21 mouse cellular contexts compared by ENCODE assay signal in the genomic region with DNA sequence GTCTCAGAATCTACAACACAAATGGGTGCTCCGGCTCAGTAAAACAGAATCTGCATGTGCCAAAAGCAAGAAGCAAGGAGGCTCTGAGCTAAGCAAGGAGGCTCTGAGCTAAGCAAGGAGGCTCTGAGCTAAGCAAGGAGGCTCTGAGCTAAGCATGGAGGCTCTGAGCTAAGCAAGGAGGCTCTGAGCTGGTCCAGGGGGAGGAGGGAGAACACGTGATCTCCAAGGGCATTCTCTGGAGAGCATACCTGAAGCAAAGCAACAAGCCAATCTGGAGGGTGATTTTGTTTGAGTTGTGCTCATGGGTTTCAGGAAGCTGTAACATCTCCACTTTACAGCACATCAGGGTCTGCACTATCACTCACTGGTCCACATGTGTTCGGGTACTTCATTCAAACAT. TPM values are rescaled to one million over a fixed set of nuclear protein-coding genes. Genes with fewer than 3 reads are reported as not detected.
A peak's percentile ranks its signal among the peaks of the same experiment; 100 is the strongest.
DNase-seq lines count a peak whose midpoint lies in the region; ATAC-seq and TF ChIP-seq lines count a peak whose summit lies in the region.
"Had no signal": no experiment of that assay in that cellular context is flagged by ENCODE, and none has a peak within 500 bp of the region (broad histone marks: within the 10 kb centered on the region; RNA-seq: fewer than 3 reads in every experiment).

No protein-coding gene starts in this region.

- ATAC-seq in intestine, postnatal 0 days, result no peak
- ATAC-seq: forebrain, embryonic 14.5 days had no signal

- no peak for TF ChIP-seq POLR2A in ES-Bruce4 (IDR thresholded peaks at IDR 0.05; ENCODE audit: insufficient read depth, low read length)

- H3K27ac ChIP-seq in ES-Bruce4 (ENCODE audit: insufficient read depth, low read length) (peak overlapping the region; percentile 59; the same call in 1 of the 2 replicates), ES-E14 (ENCODE audit: insufficient read depth, low read depth, low read length, poor library complexity, severe bottlenecking) (peak overlapping the region; percentile 21; the same call in 1 of the 2 replicates)
- H3K27ac ChIP-seq in intestine, postnatal 0 days (ENCODE audit: low read depth, low read length), result peak overlapping the region; percentile 85
- H3K27ac ChIP-seq: gastrocnemius, adult 2 months; hindbrain, embryonic 12.5 days; layer of hippocampus, adult 2 months; limb, embryonic 12.5 days; liver, embryonic 13.5 days; midbrain, embryonic 12.5 days; neural tube, embryonic 15.5 days had no signal

- WGBS in intestine, postnatal 0 days, result 49% methylated on average over 3 of the region's 3 CpGs

- TF ChIP-seq CTCF in ES-Bruce4 (IDR thresholded peaks at IDR 0.05; ENCODE audit: low read depth, low read length), result no peak
- no peak for TF ChIP-seq CTCF in intestine, postnatal 0 days (IDR thresholded peaks at IDR 0.05; ENCODE audit: low read depth)

- H3K9ac ChIP-seq in ES-Bruce4 (ENCODE audit: low read depth, poor library complexity, severe bottlenecking), result no peak overlapping the region
- no peak overlapping the region for H3K9ac ChIP-seq in ES-E14 (ENCODE audit: insufficient read depth, low read depth, low read length, poor library complexity, severe bottlenecking)
- no peak overlapping the region for H3K9ac ChIP-seq in intestine, postnatal 0 days (ENCODE audit: low read depth, low read length)
- H3K9ac ChIP-seq: hindbrain, embryonic 12.5 days; limb, embryonic 12.5 days; liver, embryonic 13.5 days; midbrain, embryonic 12.5 days; neural tube, embryonic 15.5 days had no signal

- H3K9me3 ChIP-seq in ES-Bruce4 (replicated peaks; ENCODE audit: control insufficient read depth, insufficient read depth, low read length, poor library complexity, severe bottlenecking), result no peaks in the 10 kb centered on the region
- no peaks in the 10 kb centered on the region for H3K9me3 ChIP-seq in ES-E14 (ENCODE audit: control insufficient read depth, insufficient read depth, low read depth, low read length)
- H3K9me3 ChIP-seq in intestine, postnatal 0 days (ENCODE audit: control insufficient read depth), result no peaks in the 10 kb centered on the region
- H3K9me3 ChIP-seq: hindbrain, embryonic 12.5 days; limb, embryonic 12.5 days; liver, embryonic 13.5 days; midbrain, embryonic 12.5 days; neural tube, embryonic 15.5 days had no signal

- in situ Hi-C loops in ES-E14 (cut with MboI; ENCODE audit: low sequenced_read_pairs in 2 of 2, unreplicated experiment in 2 of 2), result no loop called here

- H3K4me1 ChIP-seq in ES-Bruce4 (ENCODE audit: control insufficient read depth, insufficient read depth, low read length), result peaks cover 4% of the 10 kb centered on the region
- peaks cover 8 to 25% of the 10 kb centered on the region in 2 experiments for H3K4me1 ChIP-seq in ES-E14 (ENCODE audit: control insufficient read depth in 2 of 2, insufficient read depth in 2 of 2, low read length in 2 of 2, poor library complexity in 1 of 2)
- peaks cover 5% of the 10 kb centered on the region for H3K4me1 ChIP-seq in intestine, postnatal 0 days (replicated peaks; ENCODE audit: control insufficient read depth, insufficient read depth, low read length)
- H3K4me1 ChIP-seq: liver, embryonic 13.5 days; midbrain, embryonic 12.5 days had no signal

- H3K4me2 ChIP-seq in intestine, postnatal 0 days (replicated peaks; ENCODE audit: low read depth), result no peak overlapping the region; the same call in 1 of the 2 replicates
- H3K4me2 ChIP-seq: hindbrain, embryonic 12.5 days; limb, embryonic 12.5 days; liver, embryonic 13.5 days; midbrain, embryonic 12.5 days; neural tube, embryonic 15.5 days had no signal

- H3K4me3 ChIP-seq in ES-Bruce4 (ENCODE audit: low read depth, low read length) (no peak overlapping the region), ES-E14 (ENCODE audit: insufficient read depth in 1 of 2, low read depth in 1 of 2, low read length in 2 of 2, poor library complexity in 1 of 2, severe bottlenecking in 1 of 2) (no peak overlapping the region)
- H3K4me3 ChIP-seq in intestine, postnatal 0 days (ENCODE audit: low read depth, low read length), result no peak overlapping the region
- H3K4me3 ChIP-seq: gastrocnemius, adult 2 months; hindbrain, embryonic 12.5 days; layer of hippocampus, adult 2 months; limb, embryonic 12.5 days; liver, embryonic 13.5 days; midbrain, embryonic 12.5 days; neural tube, embryonic 15.5 days had no signal

- H3K27me3 ChIP-seq in ES-Bruce4 (ENCODE audit: control insufficient read depth, insufficient read depth, low read length, poor library complexity, severe bottlenecking), result no peaks in the 10 kb centered on the region
- H3K27me3 ChIP-seq in intestine, postnatal 0 days (replicated peaks; ENCODE audit: control insufficient read depth, insufficient read depth, low read length), result no peaks in the 10 kb centered on the region
- H3K27me3 ChIP-seq: hindbrain, embryonic 12.5 days; limb, embryonic 12.5 days; liver, embryonic 13.5 days; midbrain, embryonic 12.5 days; neural tube, embryonic 15.5 days had no signal

- DNase-seq in kidney, postnatal 10 days, result peak; percentile 31
- no peak for DNase-seq in kidney, adult 18-20 months
- no peak for DNase-seq in ES-E14 (ENCODE audit: low read depth, low spot score)
- no peak for DNase-seq in right cerebral cortex, postnatal 10 days (ENCODE audit: low spot score in 2 of 2)
- no peak for DNase-seq in right cerebral cortex, postnatal 4 days
- DNase-seq: adrenal gland, postnatal 25 days; cerebellum, adult 9-10 months; gastrocnemius, adult 2 months; liver, embryonic 13.5 days; lung, adult 2 months; right cerebral cortex, adult 18-20 months; thymus, adult 18-20 months; thymus, postnatal 36 days had no signal

- TF ChIP-seq EP300 in ES-Bruce4 (IDR thresholded peaks at IDR 0.05; ENCODE audit: insufficient read depth, low read depth, low read length), result no peak

- H3K36me3 ChIP-seq in ES-Bruce4 (ENCODE audit: control insufficient read depth, insufficient read depth, low read length, poor library complexity, severe bottlenecking), result no peaks in the 10 kb centered on the region
- no peaks in the 10 kb centered on the region for H3K36me3 ChIP-seq in ES-E14 (ENCODE audit: control insufficient read depth, insufficient read depth, low read length, poor library complexity, severe bottlenecking)
- no peaks in the 10 kb centered on the region for H3K36me3 ChIP-seq in intestine, postnatal 0 days (ENCODE audit: control insufficient read depth, insufficient read depth)
- H3K36me3 ChIP-seq: hindbrain, embryonic 12.5 days; limb, embryonic 12.5 days; liver, embryonic 13.5 days; midbrain, embryonic 12.5 days; neural tube, embryonic 15.5 days had no signal

TF ChIP-seq in ES-E14, 5 proteins besides CTCF, POLR2A, EP300 and RAD21:
- TF ChIP-seq ZNF384 (IDR thresholded peaks at IDR 0.05; ENCODE audit: low read depth, low read length), result no peak

RNA-seq across cellular contexts. Expression of gene Ptpn3, which starts 18.4 kb away (rescaled TPM):
- 30.6 and 34.8 TPM in 2 replicates for polyA plus RNA-seq in ES-Bruce4 (2011; ENCODE audit: insufficient read depth, insufficient read length, low read depth, missing spikeins)
- total RNA-seq in ES-E14 (2012; rRNA removed), result 13.6 and 24.5 TPM in 2 replicates
- 8.6 and 10.7 TPM in 2 replicates for polyA plus RNA-seq in intestine, postnatal 0 days (2015; fragmentation: Nextera tagmentation; extraction: Ambion mirVana)

Comparison
In these comparisons a context has a peak if more than half of its experiments do, and no peak if none do; other contexts are left out.
1. H3K27ac ChIP-seq: peak in every context shown above with its lines; median percentile 85 in intestine, postnatal 0 days; 59 in ES-Bruce4; 21 in ES-E14.